Mouse (Mus musculus): ENCODE data around the gene Hoxa9.

- TF ChIP-seq HCFC1 (IDR thresholded peaks at IDR 0.05; ENCODE audit: borderline replicate concordance, insufficient read depth, low read length) (no peak), ZNF384 (IDR thresholded peaks at IDR 0.05; ENCODE audit: low read depth, low read length) (no peak), ZC3H11A (IDR thresholded peaks at IDR 0.05; ENCODE audit: borderline replicate concordance, low read depth, low read length) (no peak), CHD2 (IDR thresholded peaks at IDR 0.05; ENCODE audit: low read depth, low read length) (no peak)
These were observed 55.7 kb downstream of the Hoxa9 start for GRCm38 (mm10) chr6:52174968-52175751.
